Mouse (Mus musculus): Measurements from ENCODE around the gene Gm11627. TPM values are rescaled to one million over a fixed set of nuclear protein-coding genes. Genes with fewer than 3 reads are reported as not detected.

The Gm11627 gene
- total RNA-seq, 2 experiments from 2014 or later, result 3.5 to 9.8 TPM

GRCm38 (mm10) chr11:102604777-102605552 is 25.7 kb upstream of the Gm11627 start:
- peak in 1 of 2 experiments; percentile 54 for DNase-seq (ENCODE audit: low spot score in 2 of 2)
- intact Hi-C loops (cut with DNase I), result loop anchor here (5.0 kb wide), 1 partner anchor 37 kb away; no protein-coding TSS in a partner anchor

- peak; percentile 77 to 91 for DNase-seq (ENCODE audit: low spot score in 2 of 2)
- intact Hi-C loops (cut with DNase I), result no loop called here
These were observed 24.8 kb upstream of the Gm11627 start, which contains the start of gene Fzd2 for GRCm38 (mm10) chr11:102604010-102604584. TSS of gene Fzd2 (plus strand) at chr11:102604396.

GRCm38 (mm10) chr11:102603496-102603850 is 24.2 kb upstream of the Gm11627 start:
- intact Hi-C loops (cut with DNase I), result no loop called here
- DNase-seq (ENCODE audit: low spot score in 2 of 2), result no peak

- intact Hi-C loops (cut with DNase I), result no loop called here
- no peak for DNase-seq (ENCODE audit: low spot score in 2 of 2)
These were observed 23.7 kb upstream of the Gm11627 start for GRCm38 (mm10) chr11:102602816-102603495.

- DNase-seq (ENCODE audit: low spot score in 2 of 2), result no peak
- intact Hi-C loops (cut with DNase I), result no loop called here
These were observed 20.7 kb upstream of the Gm11627 start for GRCm38 (mm10) chr11:102599912-102600311.

- intact Hi-C loops (cut with DNase I), result no loop called here
- DNase-seq (ENCODE audit: low spot score in 2 of 2), result no peak
These were observed 16.1 kb upstream of the Gm11627 start for GRCm38 (mm10) chr11:102595341-102595820.

GRCm38 (mm10) chr11:102587554-102587953 is 8.3 kb upstream of the Gm11627 start:
- intact Hi-C loops (cut with DNase I), result no loop called here
- no peak for DNase-seq (ENCODE audit: low spot score in 2 of 2)

GRCm38 (mm10) chr11:102586445-102587130 is 7.3 kb upstream of the Gm11627 start:
- no peak for DNase-seq (ENCODE audit: low spot score in 2 of 2)
- intact Hi-C loops (cut with DNase I), result no loop called here

- intact Hi-C loops (cut with DNase I), result no loop called here
- no peak for DNase-seq (ENCODE audit: low spot score in 2 of 2)
These were observed 3.5 kb upstream of the Gm11627 start for GRCm38 (mm10) chr11:102582736-102583135.

GRCm38 (mm10) chr11:102582016-102582610 is 2.9 kb upstream of the Gm11627 start:
- intact Hi-C loops (cut with DNase I), result no loop called here
- no peak for DNase-seq (ENCODE audit: low spot score in 2 of 2)

- no peak for DNase-seq (ENCODE audit: low spot score in 2 of 2)
- intact Hi-C loops (cut with DNase I), result no loop called here
These were observed 2.2 kb upstream of the Gm11627 start for GRCm38 (mm10) chr11:102581281-102582015.

- DNase-seq (ENCODE audit: low spot score in 2 of 2), result no peak
- intact Hi-C loops (cut with DNase I), result no loop called here
These were observed 721 bp upstream of the Gm11627 start for GRCm38 (mm10) chr11:102580034-102580330.

GRCm38 (mm10) chr11:102578341-102579118 is 731 bp downstream of the Gm11627 start:
- intact Hi-C loops (cut with DNase I), result no loop called here
- DNase-seq (ENCODE audit: low spot score in 2 of 2), result peak; percentile 45 to 71

- intact Hi-C loops (cut with DNase I), result no loop called here
- no peak for DNase-seq (ENCODE audit: low spot score in 2 of 2)
These were observed 3.1 kb downstream of the Gm11627 start for GRCm38 (mm10) chr11:102576050-102576754.

- DNase-seq (ENCODE audit: low spot score in 2 of 2), result no peak
- intact Hi-C loops (cut with DNase I), result no loop called here
These were observed 4.2 kb downstream of the Gm11627 start for GRCm38 (mm10) chr11:102575034-102575433.

- intact Hi-C loops (cut with DNase I), result loop anchor here (2.0 kb wide), 1 partner anchor 78 kb away; no protein-coding TSS in a partner anchor
These were observed 6.2 kb downstream of the Gm11627 start for GRCm38 (mm10) chr11:102572866-102573663.

More at GRCm38 (mm10) chr11:102572866-102573663, 6.2 kb downstream of the Gm11627 start:
- DNase-seq (ENCODE audit: low spot score in 2 of 2), result peak; percentile 60 to 88
